Mouse (Mus musculus) bone marrow, adult 2 months (tissue): ENCODE measurements around the gene Mpst.

ENCODE experiments used
- CTCF ChIP-seq: fragments of 200-500 bp; IDR thresholded peaks from 2 replicates; pipeline ENCODE4 v1.5.1; 2011; ENCODE audit warnings: low read length, control low read depth; ENCODE audit not compliant: control insufficient read depth, insufficient read depth
- POLR2A ChIP-seq: fragments of 200-500 bp; IDR thresholded peaks from 2 replicates; pipeline ENCODE4 v1.6.1; 2011; ENCODE audit warnings: low read depth, mild to moderate bottlenecking, control low read depth, low read length, borderline replicate concordance; ENCODE audit not compliant: control insufficient read depth

- TF ChIP-seq POLR2A = no peak
- TF ChIP-seq CTCF = no peak
Measured at GRCm38 (mm10) chr15:78438018-78438394, 31.8 kb downstream of the Mpst start.
